Mouse (Mus musculus): Measurements from ENCODE around the gene Sez6l. TPM values are rescaled to one million over a fixed set of nuclear protein-coding genes. Genes with fewer than 3 reads are reported as not detected.

Sez6l gene
- polyA plus RNA-seq, 1 experiment from 2014 or later, result 46.3 TPM

Other genes starting within 250 kb of the Sez6l start
- gene Srrd, start 234.1 kb downstream of the Sez6l start, polyA plus RNA-seq (2014; fragmentation: Nextera tagmentation; extraction: Ambion mirVana), result 52.4 and 68.6 TPM in 2 replicates
- 42.0 and 47.4 TPM in 2 replicates for gene Hps4, start 234.1 kb downstream of the Sez6l start, polyA plus RNA-seq (2014; fragmentation: Nextera tagmentation; extraction: Ambion mirVana)
- gene Gm6583, start 221.2 kb downstream of the Sez6l start, polyA plus RNA-seq (2014; fragmentation: Nextera tagmentation; extraction: Ambion mirVana), result 0.12 and 0.26 TPM in 2 replicates
- gene Asphd2, start 182.3 kb downstream of the Sez6l start, polyA plus RNA-seq (2014; fragmentation: Nextera tagmentation; extraction: Ambion mirVana), result 91.5 and 103 TPM in 2 replicates
- gene Gm6588, start 127.8 kb downstream of the Sez6l start, polyA plus RNA-seq (2014; fragmentation: Nextera tagmentation; extraction: Ambion mirVana), result 0.26 and 0.61 TPM in 2 replicates